Mouse (Mus musculus): ENCODE measurements at regions not wholly inside any gene's neighbourhood (a gene's known extent, or its start where the extent isn't known, plus 50 kb on each side); places are given as distances from the start of the nearest gene placed in this dataset.

- H3K27ac ChIP-seq (ENCODE audit: insufficient read depth, low read depth), result no peak overlapping the region
- H3K4me2 ChIP-seq (ENCODE audit: insufficient read depth, low read depth, poor library complexity, severe bottlenecking), result no peak overlapping the region
- no peaks in the 10 kb centered on the region for H3K27me3 ChIP-seq (replicated peaks)
- no peaks in the 10 kb centered on the region; the same call in 1 of the 2 replicates for H3K79me2 ChIP-seq (replicated peaks; ENCODE audit: control insufficient read depth, extremely low read depth, insufficient read depth, poor library complexity, severe bottlenecking)
- H3K4me1 ChIP-seq (ENCODE audit: control insufficient read depth in 1 of 2, insufficient read depth in 2 of 2), result peaks cover 2 to 26% of the 10 kb centered on the region in 2 experiments; a peak in 3 of 4 replicates
- H3K4me3 ChIP-seq (replicated peaks in 1 of 3; ENCODE audit: low read depth in 2 of 3, low read length in 2 of 3, poor library complexity in 1 of 3), result no peak overlapping the region
- dilution Hi-C loops (cut with MboI; ENCODE audit: extremely low pct_ligation_motif_present, extremely low pct_unique_long_range_greater_than_20kb, low sequenced_read_pairs), result no loop called here
- DNase-seq (ENCODE audit: extremely low read depth), result no peak
- H3K36me3 ChIP-seq (replicated peaks in 1 of 2; ENCODE audit: control insufficient read depth in 1 of 2, insufficient read depth in 1 of 2, low read length in 1 of 2), result no peaks in the 10 kb centered on the region
- no peak overlapping the region for H3K9ac ChIP-seq (ENCODE audit: insufficient read depth, low read depth)
- in situ Hi-C loops (cut with MboI; ENCODE audit: low pct_ligation_motif_present, low pct_unique_long_range_greater_than_20kb, low sequenced_read_pairs), result no loop called here
- H3K9me3 ChIP-seq (replicated peaks; ENCODE audit: low read length), result no peaks in the 10 kb centered on the region
- TF ChIP-seq JUN (IDR thresholded peaks at IDR 0.05; ENCODE audit: insufficient read depth, low read depth, low read length) (no peak), TCF12 (IDR thresholded peaks at IDR 0.05; ENCODE audit: low read depth, low read length) (no peak), JUND (conservative IDR thresholded peaks at IDR 0.05; ENCODE audit: low read depth, low read length) (no peak), ZMIZ1 (IDR thresholded peaks at IDR 0.05; ENCODE audit: low read depth, low read length) (no peak), MYC (IDR thresholded peaks at IDR 0.05; ENCODE audit: low read depth, low read length) (no peak), MAZ (IDR thresholded peaks at IDR 0.05; ENCODE audit: low read depth, low read length) (no peak), RCOR1 (conservative IDR thresholded peaks at IDR 0.05; ENCODE audit: low read depth, low read length) (no peak), ETS1 (conservative IDR thresholded peaks at IDR 0.05; ENCODE audit: low read depth, low read length) (no peak), HCFC1 (IDR thresholded peaks at IDR 0.05; ENCODE audit: low read depth, low read length) (no peak), PAX5 (IDR thresholded peaks at IDR 0.05; ENCODE audit: low read length) (no peak), SMC3 (IDR thresholded peaks at IDR 0.05; ENCODE audit: low read depth, low read length) (no peak), RAD21 (IDR thresholded peaks at IDR 0.05; ENCODE audit: low read depth, low read length) (no peak), MAFK (IDR thresholded peaks at IDR 0.05; ENCODE audit: insufficient replicate concordance, low read length) (no peak)
Measured at GRCm38 (mm10) chr3:22976801-22977200, 900.3 kb downstream of the Tbl1xr1 start.

GRCm38 (mm10) chr3:22979896-22980890 is 903.7 kb downstream of the Tbl1xr1 start:
- Histone ChIP-seq H3K4me2 (ENCODE audit: insufficient read depth, low read depth, poor library complexity, severe bottlenecking) (peak overlapping the region; percentile 57; the same call in 1 of the 2 replicates), H3K27me3 (replicated peaks) (no peaks in the 10 kb centered on the region), H3K4me1 (ENCODE audit: control insufficient read depth in 1 of 2, insufficient read depth in 2 of 2) (peaks cover 2 to 26% of the 10 kb centered on the region in 2 experiments; a peak in 3 of 4 replicates), H3K9ac (ENCODE audit: insufficient read depth, low read depth) (peak overlapping the region; percentile 1; the same call in 1 of the 2 replicates), H3K9me3 (replicated peaks; ENCODE audit: low read length) (no peaks in the 10 kb centered on the region), H3K4me3 (replicated peaks in 1 of 3; ENCODE audit: low read depth in 2 of 3, low read length in 2 of 3, poor library complexity in 1 of 3) (no peak overlapping the region), H3K36me3 (replicated peaks in 1 of 2; ENCODE audit: control insufficient read depth in 1 of 2, insufficient read depth in 1 of 2, low read length in 1 of 2) (no peaks in the 10 kb centered on the region), H3K27ac (ENCODE audit: insufficient read depth, low read depth) (peak overlapping the region; percentile 48), H3K79me2 (replicated peaks; ENCODE audit: control insufficient read depth, extremely low read depth, insufficient read depth, poor library complexity, severe bottlenecking) (no peaks in the 10 kb centered on the region; the same call in 1 of the 2 replicates)
- dilution Hi-C loops (cut with MboI; ENCODE audit: extremely low pct_ligation_motif_present, extremely low pct_unique_long_range_greater_than_20kb, low sequenced_read_pairs) (no loop called here), in situ Hi-C loops (cut with MboI; ENCODE audit: low pct_ligation_motif_present, low pct_unique_long_range_greater_than_20kb, low sequenced_read_pairs) (no loop called here)
- TF ChIP-seq USF1 (IDR thresholded peaks at IDR 0.05; ENCODE audit: low read depth, low read length) (no peak), CTCF (conservative IDR thresholded peaks at IDR 0.05 in 1 of 2, IDR thresholded peaks at IDR 0.05 in 1 of 2; ENCODE audit: low read depth in 2 of 2, low read length in 2 of 2) (no peak), MEF2A (IDR thresholded peaks at IDR 0.05; ENCODE audit: borderline replicate concordance, low read depth, low read length) (peak; percentile 56; the same call in 1 of the 2 replicates), CHD1 (IDR thresholded peaks at IDR 0.05; ENCODE audit: low read depth, low read length) (peak; percentile 69; the same call in 1 of the 2 replicates), JUND (conservative IDR thresholded peaks at IDR 0.05; ENCODE audit: low read depth, low read length) (peak; percentile 43; the same call in 1 of the 2 replicates), IRF4 (IDR thresholded peaks at IDR 0.05; ENCODE audit: low read depth, low read length) (peak; percentile 83), TCF12 (IDR thresholded peaks at IDR 0.05; ENCODE audit: low read depth, low read length) (peak; percentile 8; the same call in 1 of the 2 replicates), JUN (IDR thresholded peaks at IDR 0.05; ENCODE audit: insufficient read depth, low read depth, low read length) (no peak), NELFE (IDR thresholded peaks at IDR 0.05; ENCODE audit: low read depth, low read length) (no peak), RAD21 (IDR thresholded peaks at IDR 0.05; ENCODE audit: low read depth, low read length) (no peak; the same call in 1 of the 2 replicates), EP300 (IDR thresholded peaks at IDR 0.05; ENCODE audit: low read length) (peak; percentile 83), TBP (conservative IDR thresholded peaks at IDR 0.05; ENCODE audit: low read depth, low read length) (0 out of 2 replicates have a peak, but pooled peaks have one; percentile 11)
- peak; percentile 49 for DNase-seq (ENCODE audit: extremely low read depth)
